Mouse (Mus musculus) brown adipose tissue, adult 24 weeks (tissue): Measurements from ENCODE around the gene B3glct. TPM values are rescaled to one million over a fixed set of nuclear protein-coding genes. Genes with fewer than 3 reads are reported as not detected.

Source experiments
- H3K27ac ChIP-seq: fragments of 200-500 bp; replicated peaks from 2 replicates; pipeline ENCODE4 v1.5.1; 2012; ENCODE audit warnings: low read depth, mild to moderate bottlenecking, low read length
- H3K4me1 ChIP-seq: fragments of 200-500 bp; 2 replicates; pipeline ENCODE4 v1.6.1; 2012; ENCODE audit warnings: low read length, mixed read lengths; ENCODE audit not compliant: control insufficient read depth, insufficient read depth, insufficient read length
- H3K4me3 ChIP-seq: fragments of 200-500 bp; 2 replicates; pipeline ENCODE4 v1.5.1; 2012; ENCODE audit warnings: low read depth, mild to moderate bottlenecking, low read length, moderate library complexity; ENCODE audit not compliant: insufficient read depth
- polyA plus RNA-seq: library from polyadenylated mRNA; stranded (reverse); fragments of >200 nt; gene quantifications from 2 replicates; pipeline ENCODE4 v1.2.4, GENCODE M21; 2012; ENCODE audit not compliant: missing spikeins, insufficient read depth, insufficient read length

The B3glct gene
- polyA plus RNA-seq, 1 experiment, result 12.9 TPM

DNA sequence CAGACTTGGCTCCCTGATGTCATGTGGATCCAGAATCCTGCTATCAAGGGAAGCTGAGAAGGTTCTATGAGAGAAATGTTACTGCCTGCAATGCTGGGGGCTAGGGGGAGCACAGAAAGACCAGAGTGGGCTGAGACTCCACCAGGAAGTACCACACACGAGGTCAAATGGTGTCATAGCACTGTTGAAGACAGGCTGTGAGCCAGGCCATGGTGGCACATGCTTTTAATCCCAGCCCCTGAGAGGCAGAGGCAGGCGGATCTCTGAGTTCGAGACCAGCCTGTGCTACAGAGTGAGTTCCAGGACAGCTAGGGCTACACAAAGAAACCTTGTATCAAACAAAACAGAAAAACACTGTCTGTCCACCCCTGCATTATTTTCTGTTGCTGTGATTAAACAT lies 75.0 kb downstream of the B3glct start:
- Histone ChIP-seq H3K4me1 (no peaks in the 10 kb centered on the region), H3K27ac (no peak overlapping the region), H3K4me3 (no peak overlapping the region)

DNA sequence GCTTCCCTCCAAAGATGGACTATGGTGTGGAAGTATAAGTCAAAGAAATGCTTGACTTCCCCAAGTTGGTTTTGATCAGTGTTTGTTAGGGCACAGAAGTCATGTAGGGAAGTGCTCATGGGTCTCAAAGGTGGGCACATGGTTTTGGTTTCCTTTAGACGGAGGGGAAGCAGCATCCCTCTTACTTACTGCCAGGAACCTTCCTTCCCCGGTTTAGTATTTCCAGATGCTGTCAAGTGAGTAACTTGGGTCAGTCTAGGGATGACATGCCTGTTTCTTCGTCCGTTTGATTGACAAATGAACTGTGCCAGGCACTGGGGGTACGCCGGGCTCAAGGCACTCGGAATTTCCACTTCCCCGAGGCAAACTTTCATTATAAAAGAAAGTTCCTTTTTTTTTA lies 89.1 kb downstream of the B3glct start:
- H3K27ac ChIP-seq, result no peak overlapping the region
- H3K4me1 ChIP-seq, result no peaks in the 10 kb centered on the region
- H3K4me3 ChIP-seq, result no peak overlapping the region

DNA sequence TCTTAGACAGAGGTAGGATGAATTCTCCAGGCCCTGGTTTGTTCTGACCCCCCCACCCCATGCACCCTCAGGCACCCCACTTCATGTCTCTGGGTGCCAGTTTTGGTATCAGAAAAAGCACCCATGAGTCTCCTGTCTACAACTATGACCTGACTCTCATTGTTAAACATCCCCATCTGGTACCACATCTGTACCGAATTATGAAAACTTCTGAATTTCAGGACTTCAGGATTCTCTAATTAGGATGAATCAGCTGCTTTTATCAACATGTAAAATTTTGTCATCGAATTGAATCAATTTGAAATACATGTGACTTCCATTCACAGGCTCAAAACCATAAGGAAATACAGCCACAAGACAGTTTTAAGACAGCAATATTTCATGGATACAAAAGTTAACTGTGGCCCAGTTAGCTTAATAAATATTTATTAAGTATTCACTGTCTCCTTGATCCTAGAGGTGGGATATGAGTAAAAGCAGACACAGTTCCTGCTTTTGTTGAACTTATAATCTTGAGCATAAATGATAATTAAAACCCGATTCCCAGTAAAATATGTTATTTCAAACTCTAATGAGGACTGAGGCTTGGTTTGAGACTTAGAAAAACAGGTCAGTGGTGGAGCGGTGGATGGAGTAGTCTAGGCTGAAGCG lies 89.7 kb downstream of the B3glct start:
- Histone ChIP-seq H3K4me3 (no peak overlapping the region), H3K27ac (no peak overlapping the region), H3K4me1 (no peaks in the 10 kb centered on the region)

DNA sequence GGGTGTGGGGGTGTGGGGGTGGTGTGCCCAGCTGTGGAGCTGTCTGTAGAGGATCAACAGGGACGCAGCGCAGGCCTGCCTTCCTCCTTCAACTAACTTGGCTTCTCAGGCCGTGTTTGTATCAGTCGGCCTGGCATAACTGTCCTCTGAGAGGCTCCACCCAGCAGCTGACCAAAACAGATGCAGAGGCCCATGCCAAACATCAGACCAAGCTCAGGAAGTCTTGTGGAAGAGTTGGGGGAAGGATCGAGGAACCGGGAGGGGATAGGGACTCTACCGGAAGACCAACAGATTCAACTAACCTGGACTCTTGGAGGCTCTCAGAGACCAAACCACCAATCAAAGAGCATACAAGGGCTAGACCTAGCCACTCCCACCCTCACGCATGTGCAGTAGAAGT lies 91.6 kb downstream of the B3glct start:
- Histone ChIP-seq H3K27ac (no peak overlapping the region), H3K4me3 (no peak overlapping the region)

DNA sequence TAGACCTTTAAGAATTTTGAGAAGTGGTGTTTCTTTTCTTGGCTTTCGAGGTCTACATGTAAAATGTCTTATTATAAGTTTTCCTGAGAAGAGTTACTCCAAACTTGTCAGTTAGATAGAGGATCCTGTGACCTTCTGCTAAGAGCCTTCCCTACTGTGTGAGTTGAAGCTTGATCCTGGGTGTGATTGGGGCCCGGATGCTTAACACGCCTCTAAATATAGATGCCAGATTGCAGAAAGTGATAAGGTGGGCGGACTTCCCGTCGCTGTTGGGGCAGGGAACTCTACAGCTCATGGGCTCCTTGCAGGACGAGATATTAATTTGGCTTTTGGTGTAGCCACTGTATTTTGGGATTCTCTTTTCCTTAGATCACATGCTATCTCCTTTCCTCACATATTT lies 98.0 kb downstream of the B3glct start:
- Histone ChIP-seq H3K4me1 (no peaks in the 10 kb centered on the region), H3K4me3 (no peak overlapping the region), H3K27ac (no peak overlapping the region)

More for the DNA sequence above, 91.6 kb downstream of the B3glct start:
- H3K4me1 ChIP-seq, result no peaks in the 10 kb centered on the region

DNA sequence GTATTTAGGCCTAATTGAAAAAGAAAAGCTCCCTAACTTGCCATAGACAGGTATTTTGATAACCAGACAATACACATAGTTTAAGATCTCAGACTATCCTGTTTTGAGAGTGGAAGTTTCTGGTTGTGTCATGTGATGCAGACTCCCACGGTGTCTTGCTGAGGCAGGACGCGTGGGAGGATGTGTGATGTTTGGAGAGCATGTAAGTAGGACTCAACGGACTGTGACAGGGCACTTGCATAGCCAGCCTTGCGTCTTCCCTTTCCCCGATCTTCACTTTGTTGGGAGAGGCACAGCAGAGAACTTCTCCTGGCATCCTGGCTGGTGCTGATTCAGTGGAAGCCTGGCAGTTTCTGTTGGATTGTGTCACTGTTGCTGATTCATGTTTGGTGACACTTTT lies 101.7 kb downstream of the B3glct start:
- H3K27ac ChIP-seq, result no peak overlapping the region
- no peaks in the 10 kb centered on the region for H3K4me1 ChIP-seq
- H3K4me3 ChIP-seq, result no peak overlapping the region

DNA sequence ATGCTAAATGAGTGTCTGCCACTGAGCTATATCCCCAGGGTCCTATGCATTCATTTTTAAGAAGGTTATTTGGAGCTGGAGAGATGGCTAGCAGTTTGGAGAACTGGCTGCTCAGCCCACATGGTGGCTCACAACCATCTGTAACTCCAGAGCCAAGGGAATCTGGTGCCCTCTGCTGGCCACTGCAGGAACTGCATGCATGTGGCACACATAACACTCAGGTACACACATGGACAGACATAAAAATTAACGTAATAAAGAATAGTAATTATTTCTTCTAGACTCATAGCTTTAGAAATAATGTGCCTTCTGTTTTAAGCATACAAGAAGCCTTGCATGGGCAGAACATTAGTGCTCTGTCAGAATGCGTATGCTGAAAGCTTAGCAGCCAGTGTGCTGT lies 102.4 kb downstream of the B3glct start:
- no peak overlapping the region for H3K27ac ChIP-seq
- H3K4me3 ChIP-seq, result no peak overlapping the region
- H3K4me1 ChIP-seq, result no peaks in the 10 kb centered on the region

DNA sequence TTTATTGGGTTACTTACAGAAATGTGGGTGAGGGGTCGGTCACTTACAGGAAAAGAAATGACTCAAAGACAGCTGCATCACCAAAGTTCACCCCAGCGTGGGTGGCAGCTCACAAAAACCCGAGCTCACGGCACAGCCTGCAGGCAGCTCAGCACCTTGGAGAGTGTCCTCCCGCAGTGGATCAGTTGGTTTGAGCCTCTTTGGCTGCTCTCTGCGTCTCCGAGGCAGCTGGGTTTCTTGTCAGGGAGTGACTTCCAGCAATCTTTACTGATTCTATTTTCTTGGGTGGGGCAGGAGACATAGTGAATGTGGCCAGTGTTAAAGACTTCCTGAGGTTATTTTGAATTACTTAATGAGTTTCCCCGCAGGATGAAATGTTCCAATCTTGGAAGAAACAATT lies 112.1 kb downstream of the B3glct start:
- no peak overlapping the region for H3K4me3 ChIP-seq
- H3K4me1 ChIP-seq, result no peaks in the 10 kb centered on the region
- no peak overlapping the region for H3K27ac ChIP-seq

DNA sequence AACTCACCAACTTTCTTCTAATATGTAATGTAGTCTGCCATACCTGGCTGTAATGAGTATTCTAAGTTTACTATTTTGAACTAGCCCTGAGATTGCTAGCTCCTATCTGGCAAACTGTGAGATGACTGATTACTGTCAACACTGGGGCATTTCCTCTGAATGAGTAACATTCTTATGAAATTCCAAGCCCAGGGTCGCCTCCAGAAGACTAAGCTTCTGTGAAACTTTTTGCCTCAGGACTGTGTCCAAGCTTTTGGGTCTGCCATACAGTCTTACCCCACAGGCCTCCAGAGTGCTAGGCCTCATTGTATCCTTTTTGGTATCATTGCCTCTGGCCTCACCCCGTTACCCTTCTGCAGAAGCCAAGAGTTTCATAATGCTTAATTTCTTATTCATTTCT lies 132.0 kb downstream of the B3glct start:
- H3K27ac ChIP-seq, result no peak overlapping the region
- H3K4me1 ChIP-seq, result no peaks in the 10 kb centered on the region
- H3K4me3 ChIP-seq, result no peak overlapping the region

DNA sequence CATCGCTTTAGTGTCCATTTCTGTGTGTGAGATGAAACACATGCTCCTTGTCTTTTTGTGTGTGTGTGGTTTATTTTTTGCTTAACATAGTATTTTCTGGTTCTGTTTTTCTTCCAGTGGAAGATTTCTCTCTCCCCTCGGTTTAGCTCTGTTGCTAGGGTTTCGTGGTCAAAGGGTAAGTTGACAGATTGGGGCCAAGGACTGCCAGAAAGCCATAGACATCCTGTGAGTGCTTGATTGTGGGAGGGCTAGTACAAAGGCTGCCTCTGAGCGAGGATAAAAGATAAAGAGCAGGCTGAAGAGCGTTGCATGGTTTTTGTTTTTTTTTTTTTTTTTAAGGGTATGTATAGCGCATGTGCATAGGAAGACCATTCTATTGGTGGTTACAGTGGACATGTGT lies 133.8 kb downstream of the B3glct start:
- Histone ChIP-seq H3K27ac (no peak overlapping the region), H3K4me1 (no peaks in the 10 kb centered on the region), H3K4me3 (no peak overlapping the region)

Other genes with a start within 250 kb of the B3glct start
- gene Tex26, start 238.6 kb upstream of the B3glct start, polyA plus RNA-seq, result not detected in 2 replicates
- gene Wdr95, start 149.6 kb upstream of the B3glct start, polyA plus RNA-seq, result not detected in 2 replicates
- gene Hsph1, start 41.9 kb upstream of the B3glct start, polyA plus RNA-seq, result 40.2 and 143 TPM in 2 replicates